Mouse (Mus musculus): Measurements from ENCODE around the gene Slc1a4.

DNA sequence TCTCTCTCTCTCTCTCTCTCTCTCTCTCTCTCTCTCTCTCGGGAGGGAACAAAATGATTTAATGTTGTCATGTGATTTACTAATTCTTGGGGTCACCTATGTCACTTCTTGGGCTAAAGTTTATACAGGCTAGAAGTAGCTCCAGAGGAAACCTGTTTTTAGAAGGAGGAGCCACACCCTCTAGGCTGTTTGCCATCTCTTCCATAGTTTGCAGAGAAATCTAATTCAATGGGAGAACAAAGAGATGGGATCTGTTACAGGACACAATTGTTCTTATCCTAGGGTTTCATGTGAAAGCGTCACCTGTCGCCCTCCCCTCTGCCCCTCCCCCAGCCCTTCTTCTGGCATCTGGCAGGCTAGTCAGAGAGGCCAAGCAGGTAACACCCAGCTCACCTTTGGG, 28.8 kb upstream of the Slc1a4 start:
- no peak for TF ChIP-seq CTCF (IDR thresholded peaks at IDR 0.05; ENCODE audit: borderline replicate concordance, extremely low read depth, insufficient read depth, insufficient read length)
- no peak for TF ChIP-seq POLR2A (IDR thresholded peaks at IDR 0.05; ENCODE audit: borderline replicate concordance, extremely low read depth, insufficient read depth, insufficient read length, poor library complexity, severe bottlenecking)

All from brain, embryonic 14.5 days (tissue).